Mouse (Mus musculus) lung, postnatal 0 days (tissue): Measurements from ENCODE around the gene Pkd1l2.

Experiments
- CTCF ChIP-seq: IDR thresholded peaks from 2 replicates; pipeline ENCODE4 v1.5.1; 2016; ENCODE audit warnings: antibody characterized with exemption, mild to moderate bottlenecking
- EP300 ChIP-seq: IDR thresholded peaks from 2 replicates; pipeline ENCODE4 v1.6.1; 2016; ENCODE audit warnings: antibody characterized with exemption, mild to moderate bottlenecking, control low read depth

GRCm38 (mm10) chr8:117066955-117067354, 15.3 kb downstream of the Pkd1l2 start:
- no peak for TF ChIP-seq CTCF
- no peak for TF ChIP-seq EP300
